Mouse (Mus musculus) right cerebral cortex, adult 2 months (tissue): ENCODE results near the gene Clmn.

ENCODE experiments used
- DNase-seq, 2 experiments: peaks; one replicate each; pipeline ENCODE4 v3.0.0; 2021 to 2022; ENCODE audit warnings: low spot score in 2 of 2

Clmn gene

GRCm38 (mm10) chr12:104817172-104817866 lies 47.6 kb downstream of the Clmn start:
- no peak for DNase-seq

- DNase-seq, result no peak
These were observed 50.6 kb downstream of the Clmn start for GRCm38 (mm10) chr12:104814291-104814690.

GRCm38 (mm10) chr12:104813762-104814161 lies 51.1 kb downstream of the Clmn start:
- DNase-seq, result no peak

DNA sequence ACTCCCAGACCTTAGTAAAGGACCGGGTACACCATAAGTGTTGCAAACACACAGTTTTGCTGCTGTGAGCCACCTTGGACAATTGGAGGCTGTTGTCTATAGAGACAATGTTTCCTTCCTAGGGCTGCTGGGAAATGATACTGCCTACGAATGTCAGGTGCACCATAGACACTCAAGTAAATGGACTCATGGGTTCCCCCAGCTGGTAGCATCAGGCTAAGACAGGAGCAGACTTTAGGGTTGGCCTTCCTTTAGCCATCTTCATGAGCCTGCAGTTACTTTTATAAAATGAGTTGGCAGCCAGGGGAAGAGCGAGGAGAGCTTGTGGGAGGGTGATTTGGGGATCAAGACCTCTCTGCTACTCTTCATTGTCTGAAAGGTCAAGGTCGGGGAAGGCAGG lies 52.2 kb downstream of the Clmn start:
- DNase-seq, result no peak

- DNase-seq, result no peak
These were observed 53.9 kb downstream of the Clmn start for GRCm38 (mm10) chr12:104810923-104811443.

DNA sequence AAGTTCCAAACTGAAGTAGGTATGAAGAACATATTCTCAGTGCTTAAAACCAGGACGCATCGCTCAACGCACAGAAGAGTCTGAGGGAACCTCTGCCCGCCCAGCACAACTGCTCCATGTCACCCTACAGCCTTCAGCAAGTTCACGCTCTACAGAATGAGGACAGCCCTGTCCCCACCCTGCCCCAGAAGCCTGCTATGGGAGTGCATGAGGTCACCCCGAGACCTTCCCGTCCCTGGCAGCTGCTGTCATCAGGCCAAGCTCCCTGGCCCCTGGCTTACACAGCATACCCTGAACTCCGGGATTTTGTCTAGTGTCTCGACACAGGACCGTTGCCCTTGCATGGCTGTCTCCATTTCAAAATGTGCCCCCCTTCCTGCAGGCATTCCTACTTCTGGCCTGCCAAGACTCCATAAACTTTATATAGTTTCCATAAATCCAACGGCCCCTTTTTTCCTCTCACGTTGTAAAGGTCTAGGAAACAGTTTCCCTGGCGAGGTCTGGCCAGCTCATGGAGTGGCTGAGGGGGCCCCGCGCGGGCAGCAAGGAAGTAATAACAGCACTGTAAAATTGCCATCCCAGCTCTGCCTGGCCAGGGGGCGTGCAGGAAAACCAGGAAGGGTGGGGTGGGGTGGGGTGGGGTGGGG lies 56.3 kb downstream of the Clmn start:
- no peak for DNase-seq

DNA sequence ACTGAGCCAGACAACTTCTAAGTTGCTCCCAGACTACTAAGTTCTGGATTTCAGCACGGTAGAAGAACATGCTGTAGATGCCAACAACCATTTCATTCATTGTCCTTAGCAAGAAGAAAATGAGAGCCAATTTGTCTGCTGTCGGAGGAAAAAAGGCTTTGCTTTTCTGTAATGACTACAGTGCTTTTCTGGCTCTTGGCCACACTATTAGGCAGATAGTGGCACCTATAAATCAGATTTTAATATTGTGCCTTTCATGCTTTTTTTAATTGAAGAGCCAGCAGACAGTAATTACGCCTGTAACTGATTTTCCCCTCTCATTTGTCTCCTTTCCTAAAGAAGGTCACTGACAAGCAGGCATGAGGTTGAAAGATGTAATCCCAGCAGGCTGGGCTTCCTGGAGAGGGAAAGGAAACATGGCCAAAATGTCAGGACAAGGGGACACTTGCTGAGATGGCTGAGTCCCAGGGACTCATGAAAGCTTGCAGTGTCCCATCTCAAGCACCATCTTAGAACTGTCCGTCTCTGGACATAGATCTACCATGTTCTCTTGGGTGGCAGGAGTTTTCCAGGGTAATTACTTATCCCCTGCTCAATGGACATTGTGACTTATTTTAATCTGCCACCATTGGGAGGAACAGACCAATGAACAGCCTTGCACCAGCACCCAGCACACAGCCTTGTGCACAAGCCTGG lies 58.0 kb downstream of the Clmn start:
- no peak for DNase-seq

DNA sequence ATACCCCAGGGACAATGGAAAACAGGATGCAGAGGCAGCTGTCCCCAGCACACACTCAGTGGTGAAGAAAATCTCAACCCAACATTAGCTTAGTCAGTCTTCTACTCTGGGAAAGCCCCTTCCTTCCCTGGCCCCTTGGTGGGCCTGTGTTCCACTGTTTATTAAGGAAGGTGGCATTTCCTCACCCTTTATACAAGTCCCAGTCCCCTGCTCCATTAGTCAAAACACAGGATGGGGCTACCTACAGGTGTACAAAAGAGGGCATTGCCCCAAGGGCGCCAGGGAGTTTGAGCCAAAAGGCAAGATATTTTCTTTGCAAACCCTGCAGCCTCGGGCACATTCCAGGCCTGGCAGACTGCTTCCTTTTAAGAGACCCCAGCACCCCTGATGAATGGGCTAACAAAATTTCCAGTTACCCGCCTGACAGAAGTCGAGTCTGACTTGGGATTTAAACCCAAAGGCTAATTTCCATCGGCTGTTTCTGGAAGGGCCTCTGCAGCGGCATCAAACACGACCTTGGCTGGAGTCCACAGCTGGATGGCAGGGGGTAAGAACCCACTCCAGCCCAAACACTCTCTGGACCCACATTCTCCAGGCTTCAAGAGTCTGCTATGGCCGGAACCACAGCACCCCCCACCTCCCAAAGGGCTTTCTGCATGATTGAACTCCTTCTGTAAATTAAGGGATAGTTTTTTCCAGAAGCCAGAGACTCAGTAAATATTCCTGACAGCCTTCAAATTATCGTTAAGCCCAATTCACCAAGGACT lies 63.2 kb downstream of the Clmn start:
- DNase-seq, result no peak

- no peak for DNase-seq
These were observed 65.5 kb downstream of the Clmn start for GRCm38 (mm10) chr12:104799365-104799764.

DNA sequence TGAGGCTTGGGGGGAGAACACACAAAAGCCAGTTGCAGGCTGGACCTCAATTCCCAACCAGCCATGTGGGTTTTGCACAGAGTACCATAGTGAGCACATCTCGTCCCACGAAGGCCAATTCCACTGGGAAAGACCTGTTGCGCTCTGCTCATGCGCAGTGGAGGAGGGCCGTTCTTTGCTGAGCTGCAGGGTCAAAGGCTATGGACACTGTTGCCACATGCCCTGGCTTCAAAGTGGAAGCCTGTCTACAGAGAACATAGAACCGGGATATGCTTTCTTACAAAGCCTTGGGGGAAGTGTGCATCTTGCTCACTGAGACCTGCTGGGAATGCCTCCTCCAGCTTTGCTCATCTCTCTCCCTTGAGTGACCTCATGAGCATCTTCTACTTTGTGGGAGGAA lies 67.0 kb downstream of the Clmn start:
- DNase-seq, result no peak

GRCm38 (mm10) chr12:104796635-104797378 lies 68.1 kb downstream of the Clmn start:
- DNase-seq, result no peak

- no peak for DNase-seq
These were observed 69.9 kb downstream of the Clmn start for GRCm38 (mm10) chr12:104794957-104795356.

DNA sequence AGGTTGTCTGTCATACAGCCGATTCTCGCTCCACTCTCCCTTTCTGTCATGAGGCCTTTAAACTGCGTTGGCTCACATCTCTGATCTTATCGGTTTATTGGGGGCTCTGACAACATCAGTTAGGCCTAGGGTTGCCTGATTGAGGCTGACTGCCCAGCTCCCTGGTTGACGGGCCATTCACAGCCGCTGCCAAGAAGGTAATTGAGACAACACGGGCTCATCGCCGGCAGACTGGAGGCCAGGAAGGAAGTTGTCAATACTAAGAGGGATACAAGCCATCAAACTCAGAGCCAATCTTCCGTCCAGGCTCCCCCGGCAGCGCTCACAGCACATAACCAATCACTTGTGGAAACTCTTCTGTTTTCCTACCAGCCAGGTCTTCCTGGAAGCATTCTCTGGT lies 71.4 kb downstream of the Clmn start:
- DNase-seq, result no peak

- no peak for DNase-seq
These were observed 87.3 kb downstream of the Clmn start for GRCm38 (mm10) chr12:104777603-104778002.

DNA sequence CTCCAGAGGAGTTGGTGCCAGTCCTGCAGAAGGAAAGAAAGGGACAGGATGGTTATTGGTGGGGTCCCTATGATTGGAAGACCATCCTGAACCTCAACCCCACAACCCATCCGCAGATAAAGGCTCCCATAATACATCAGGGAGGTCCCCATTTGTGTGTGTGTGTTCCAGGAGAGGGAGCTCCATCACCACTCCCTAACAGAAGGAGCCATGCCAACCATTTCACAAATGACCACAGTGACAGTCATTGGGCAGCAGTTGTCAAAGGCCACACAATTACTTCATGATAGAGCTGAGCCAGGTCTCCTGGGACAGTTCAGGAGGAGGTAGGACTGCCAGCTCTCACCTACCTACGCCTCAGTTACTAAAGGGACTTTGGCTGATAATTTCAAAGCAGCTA lies 92.9 kb downstream of the Clmn start:
- peak in 1 of 2 experiments; percentile 11 for DNase-seq

DNA sequence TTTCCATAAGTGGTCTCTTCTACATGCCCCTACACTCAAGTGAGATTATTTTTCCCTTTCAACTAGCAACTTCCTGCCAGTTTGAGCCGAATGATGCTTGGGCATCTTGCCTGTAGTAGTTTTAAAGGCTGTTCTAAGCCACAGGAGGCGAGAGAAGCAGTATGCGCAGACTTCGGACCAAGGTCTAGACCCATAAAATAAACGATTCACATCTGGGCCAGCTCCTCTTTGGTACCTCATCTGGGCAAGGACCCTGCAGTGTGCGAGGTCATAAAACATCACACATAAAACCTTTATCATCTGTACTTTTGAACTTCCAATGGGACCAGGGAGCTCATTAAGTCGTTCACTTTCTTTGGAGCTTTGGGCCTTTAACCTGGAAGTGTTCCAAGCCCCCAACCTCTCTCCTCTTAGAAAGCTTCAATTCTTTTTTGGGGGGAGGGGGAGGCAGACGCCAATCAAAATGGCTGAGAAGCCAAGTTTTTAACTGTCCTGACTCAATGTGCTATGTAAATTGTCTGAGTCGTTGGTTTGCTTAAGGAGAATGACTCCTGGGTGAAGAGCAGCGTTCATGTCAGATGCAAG lies 95.6 kb downstream of the Clmn start:
- no peak for DNase-seq

- DNase-seq, result no peak
These were observed 97.7 kb downstream of the Clmn start for GRCm38 (mm10) chr12:104767183-104767582.

GRCm38 (mm10) chr12:104765761-104766160 lies 99.1 kb downstream of the Clmn start:
- no peak for DNase-seq

DNA sequence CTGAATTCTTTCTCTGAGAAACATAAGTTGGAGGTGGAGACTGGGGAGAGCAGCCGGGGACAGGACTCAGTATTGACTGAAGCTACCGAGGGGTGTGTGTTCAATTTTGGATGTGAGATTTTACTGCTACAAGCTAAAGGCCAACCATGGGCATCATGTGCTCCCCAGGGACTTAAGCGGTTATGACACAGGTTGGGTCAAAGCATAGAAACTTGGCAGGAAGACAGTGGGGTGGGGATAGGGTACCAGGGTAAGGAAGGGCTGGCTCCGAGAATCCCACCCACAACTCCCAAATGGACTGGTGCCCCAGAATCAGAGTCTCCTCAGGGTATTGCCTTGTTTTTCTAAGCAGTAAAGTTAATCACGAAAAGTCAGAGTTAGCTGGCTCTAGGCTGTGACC lies 99.8 kb downstream of the Clmn start:
- no peak for DNase-seq

DNA sequence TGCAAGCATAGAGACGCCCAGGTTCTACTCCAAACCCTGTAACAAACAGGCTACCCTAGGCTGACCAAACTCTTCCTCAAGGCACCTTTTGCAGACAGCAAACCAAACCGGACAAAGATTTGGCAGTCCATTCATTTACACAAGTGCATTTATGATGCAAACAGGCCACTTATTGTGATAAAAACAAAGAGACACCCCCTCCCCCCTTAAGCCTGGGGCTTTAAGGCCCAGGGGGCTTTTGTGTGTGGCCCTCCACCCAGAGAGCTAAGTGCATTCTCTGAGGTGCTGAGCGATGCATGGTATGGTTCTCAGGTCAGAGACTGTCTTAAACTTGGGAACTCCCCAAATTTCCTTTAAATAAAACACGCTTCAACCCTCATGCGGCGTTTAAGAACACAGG lies 101.0 kb downstream of the Clmn start:
- no peak for DNase-seq

GRCm38 (mm10) chr12:104761411-104761810 lies 103.5 kb downstream of the Clmn start:
- DNase-seq, result no peak
